Mouse (Mus musculus) brain, embryonic 14.5 days (tissue): Measurements from ENCODE around the gene Jak2.
A peak's percentile ranks its signal among the peaks of the same experiment; 100 is the strongest.

Source experiments
- CTCF ChIP-seq: fragments of 200-500 bp; IDR thresholded peaks from 2 replicates; pipeline ENCODE4 v1.5.1; 2012; ENCODE audit warnings: inconsistent platforms, mild to moderate bottlenecking, moderate library complexity, borderline replicate concordance; ENCODE audit not compliant: insufficient read depth, insufficient read length; ENCODE audit errors: extremely low read depth
- POLR2A ChIP-seq: fragments of 200-500 bp; IDR thresholded peaks from 2 replicates; pipeline ENCODE4 v1.6.1; 2012; ENCODE audit warnings: mild to moderate bottlenecking, inconsistent platforms, borderline replicate concordance; ENCODE audit not compliant: poor library complexity, insufficient read depth, insufficient read length, severe bottlenecking; ENCODE audit errors: extremely low read depth

DNA sequence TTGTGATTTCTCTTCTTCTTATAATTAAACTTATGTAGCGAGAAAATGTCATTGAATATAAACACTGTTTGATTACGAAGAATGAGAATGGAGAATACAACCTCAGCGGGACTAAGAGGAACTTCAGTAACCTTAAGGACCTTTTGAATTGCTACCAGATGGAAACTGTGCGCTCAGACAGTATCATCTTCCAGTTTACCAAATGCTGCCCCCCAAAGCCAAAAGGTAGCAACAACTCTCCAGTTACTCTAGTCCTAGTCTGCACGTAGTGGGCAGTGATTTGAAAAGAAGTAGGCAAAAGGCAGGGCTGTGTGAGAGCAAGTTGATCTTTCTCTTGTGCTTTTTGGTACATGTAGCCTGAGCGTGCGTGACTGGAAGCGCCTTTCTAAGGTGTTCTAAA, 36.2 kb downstream of the Jak2 start:
- peak; percentile 2; the same call in 1 of the 2 replicates for TF ChIP-seq CTCF
- no peak for TF ChIP-seq POLR2A
